Mouse (Mus musculus): ENCODE results near the gene Tmcc2.

Tmcc2 gene

DNA sequence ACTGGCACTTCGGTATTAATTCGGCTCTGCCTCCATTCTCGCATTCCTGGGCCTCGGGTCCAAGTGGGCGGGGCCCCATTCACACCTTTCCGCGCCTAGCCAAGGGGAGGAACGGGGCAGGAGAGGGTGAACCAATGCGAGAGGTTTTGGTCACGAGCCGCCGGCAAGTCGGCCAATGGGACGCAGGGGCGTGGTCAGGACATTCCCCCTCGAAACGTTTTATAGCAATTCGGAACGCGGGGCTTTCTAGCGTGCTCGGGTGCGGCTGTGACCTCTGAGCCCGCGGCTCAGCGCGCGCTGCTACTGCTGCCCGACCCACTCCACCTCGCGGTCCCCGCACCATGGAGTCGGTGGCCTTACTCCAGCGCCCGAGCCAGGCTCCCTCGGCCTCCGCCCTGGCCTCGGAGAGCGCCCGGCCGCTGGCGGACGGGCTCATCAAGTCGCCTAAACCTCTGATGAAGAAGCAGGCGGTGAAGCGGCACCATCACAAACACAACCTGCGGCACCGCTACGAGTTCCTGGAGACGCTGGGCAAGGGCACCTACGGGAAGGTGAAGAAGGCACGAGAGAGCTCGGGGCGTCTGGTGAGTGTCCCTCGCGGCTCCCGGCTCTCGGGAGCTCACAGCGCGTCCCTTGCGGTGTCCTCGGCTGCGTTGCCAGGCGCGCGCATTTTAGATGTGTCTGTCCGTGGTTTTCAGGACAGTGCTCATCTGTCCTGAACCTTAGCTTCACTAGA, 75.0 kb downstream of the Tmcc2 start, which contains the start of gene Nuak2:
Nuak2 (plus strand) TSS at position 238 of the 736 bp plus-strand sequence.
- peak; percentile 98 for DNase-seq (ENCODE audit: low read depth, low spot score)

DNA sequence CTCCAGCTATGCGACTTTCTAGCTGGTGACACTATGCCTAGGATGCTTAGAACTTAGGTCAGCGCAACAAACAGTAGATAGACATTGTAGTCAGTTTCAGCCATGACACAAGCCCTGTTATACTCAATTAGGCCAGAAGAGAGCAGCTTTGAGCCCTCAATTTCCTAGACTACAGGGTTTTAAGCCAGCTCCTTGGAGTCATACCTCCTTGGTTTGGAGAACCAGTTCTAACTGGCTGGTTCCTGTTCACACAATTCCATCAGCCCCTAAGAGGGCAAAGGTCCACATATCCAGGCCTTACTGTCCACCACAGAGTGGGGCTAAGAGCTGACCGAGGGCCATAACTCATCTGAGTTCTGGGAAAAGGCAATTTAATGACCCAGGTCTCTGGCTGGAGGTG, 78.4 kb downstream of the Tmcc2 start:
- DNase-seq (ENCODE audit: low read depth, low spot score): peak; percentile 77

DNA sequence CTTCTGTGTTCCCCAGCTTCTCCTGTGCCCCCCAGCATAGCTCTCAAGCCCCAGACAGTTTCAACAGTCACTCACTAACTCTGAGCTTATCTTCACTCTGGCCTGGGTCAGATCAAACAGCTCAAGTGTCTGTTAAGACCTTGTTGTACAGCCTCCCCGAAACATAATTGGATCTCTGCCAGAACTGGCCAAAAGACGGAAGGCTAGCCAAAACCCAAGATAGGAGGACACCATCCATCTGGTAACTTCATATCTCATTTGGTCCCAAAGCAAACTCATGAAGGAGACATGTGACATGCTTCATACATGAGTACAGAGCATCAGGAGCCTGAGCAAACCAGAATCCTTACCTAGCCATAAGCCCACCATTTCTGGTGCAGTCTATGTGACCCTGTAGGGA, 79.0 kb downstream of the Tmcc2 start:
- no peak for DNase-seq (ENCODE audit: low read depth, low spot score)

DNA sequence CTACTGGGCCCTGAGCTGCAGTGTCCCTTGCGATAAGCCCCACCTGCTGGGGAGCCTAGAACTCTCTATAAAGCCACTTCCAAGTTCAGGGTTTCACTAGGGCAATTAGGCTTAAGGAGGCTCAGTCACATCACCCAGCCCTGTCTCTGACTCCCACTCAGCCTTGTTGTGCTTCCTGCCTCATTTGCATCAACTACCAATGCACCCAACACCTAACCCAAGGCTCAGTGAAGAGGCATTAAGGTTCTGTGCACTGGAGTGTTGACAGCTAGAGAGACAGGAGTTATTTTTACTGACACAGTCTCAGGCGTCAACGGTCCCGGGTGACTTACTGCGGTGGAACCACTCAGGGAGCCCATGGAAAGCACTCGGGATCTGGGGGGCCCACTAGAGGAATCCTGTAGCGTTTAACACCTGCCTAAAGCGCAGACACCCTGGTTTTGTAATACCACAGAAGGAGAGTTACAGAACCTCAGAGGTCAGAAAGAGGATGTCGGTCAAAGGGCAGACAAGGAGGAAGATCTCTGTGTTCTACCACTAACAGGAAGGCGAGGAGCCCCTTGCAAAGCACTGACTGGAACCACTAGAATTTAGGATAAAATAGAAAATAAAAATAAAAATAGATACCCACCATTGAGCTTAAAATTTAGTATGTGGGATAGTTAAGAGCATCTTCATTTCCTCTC, 79.8 kb downstream of the Tmcc2 start:
- DNase-seq (ENCODE audit: low read depth, low spot score): no peak

DNA sequence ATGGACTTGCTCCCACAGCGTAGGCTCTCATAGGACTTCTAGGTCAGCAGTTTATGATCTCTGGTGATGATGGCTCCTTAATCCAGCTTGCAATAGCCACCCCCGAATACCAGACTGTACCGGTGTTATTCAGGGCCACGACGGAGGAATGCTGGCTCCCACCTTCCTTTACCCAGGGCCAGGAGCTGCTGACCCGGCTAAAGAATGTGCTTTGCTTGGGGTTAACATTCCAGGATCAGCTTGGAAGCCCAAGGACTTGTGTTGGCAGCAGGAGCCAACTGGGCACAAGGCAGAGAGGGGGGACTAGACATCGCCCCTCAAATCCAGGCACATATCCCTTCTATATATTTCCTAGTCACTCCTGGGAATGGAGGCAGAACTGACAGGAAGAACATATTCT, 80.3 kb downstream of the Tmcc2 start:
- DNase-seq (ENCODE audit: low read depth, low spot score): no peak

DNA sequence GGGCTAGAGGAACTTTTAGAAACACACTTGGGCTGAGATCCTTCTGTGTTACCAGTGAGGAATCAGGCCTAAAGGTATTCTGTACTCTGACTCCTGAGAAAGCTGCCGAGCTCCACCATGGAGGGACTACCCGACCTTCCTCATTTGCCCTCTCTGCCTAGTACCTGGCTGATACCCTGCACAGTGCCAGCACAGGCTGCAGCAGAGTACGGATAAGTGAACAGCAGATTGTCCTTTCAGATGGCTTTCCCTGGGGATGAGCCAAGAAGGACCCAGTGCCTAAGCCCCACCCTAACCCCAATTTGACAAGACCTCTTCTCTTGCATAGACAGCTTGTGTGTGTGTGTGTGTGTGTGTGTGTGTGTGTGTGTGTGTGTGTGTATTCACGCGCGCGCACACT, 82.4 kb downstream of the Tmcc2 start:
- DNase-seq (ENCODE audit: low read depth, low spot score): no peak

DNA sequence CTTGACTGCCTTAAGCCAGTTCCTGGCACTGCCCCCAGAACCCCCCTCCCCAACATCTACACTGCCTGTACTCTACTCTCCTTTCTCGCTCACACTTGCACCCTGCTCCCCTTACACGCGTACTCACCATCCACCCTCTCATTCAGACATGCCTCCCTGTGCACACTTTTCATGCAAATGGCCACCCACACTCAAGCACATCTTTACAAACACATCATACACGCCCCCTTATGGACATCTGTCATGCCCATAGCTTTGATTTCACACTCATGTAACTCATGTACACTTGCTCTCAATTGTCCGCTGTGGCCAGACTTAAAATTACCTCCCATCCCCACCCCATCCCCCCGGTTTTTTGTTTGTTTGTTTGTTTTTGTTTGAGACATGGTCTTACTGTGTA, 83.1 kb downstream of the Tmcc2 start:
- DNase-seq (ENCODE audit: low read depth, low spot score): no peak

DNA sequence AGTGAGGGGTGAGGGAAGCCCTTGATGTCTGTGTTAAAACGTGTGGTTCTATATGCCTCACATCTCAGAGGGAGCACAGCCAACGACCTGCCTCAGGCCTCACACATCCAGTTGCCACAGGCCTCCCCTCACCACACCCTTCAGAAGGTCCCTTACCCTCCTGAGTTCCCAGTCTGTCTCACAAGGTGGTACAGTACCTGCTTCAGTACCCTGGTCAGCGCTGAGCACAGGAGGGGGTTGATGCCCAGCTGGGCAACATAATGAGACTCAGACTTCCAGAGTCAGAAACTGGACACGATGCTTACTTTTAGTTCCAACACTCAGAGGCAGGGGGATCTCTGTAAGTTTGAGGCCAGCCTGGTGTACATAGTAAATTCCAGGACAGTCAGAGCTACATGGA, 84.3 kb downstream of the Tmcc2 start:
- peak; percentile 40 for DNase-seq (ENCODE audit: low read depth, low spot score)

Measured in R1 (cell line).